Mouse (Mus musculus) bone marrow, adult 2 months (tissue): Measurements from ENCODE around the gene Gm14403.
"Not testable (repeated sequence)": the region's sequence is repeated elsewhere in the genome, so short reads cannot be mapped to it uniquely, and the experiment has no call there.

Experiments
- CTCF ChIP-seq: fragments of 200-500 bp; IDR thresholded peaks from 2 replicates; pipeline ENCODE4 v1.5.1; 2011; ENCODE audit warnings: low read length, control low read depth; ENCODE audit not compliant: control insufficient read depth, insufficient read depth
- POLR2A ChIP-seq: fragments of 200-500 bp; IDR thresholded peaks from 2 replicates; pipeline ENCODE4 v1.6.1; 2011; ENCODE audit warnings: low read depth, mild to moderate bottlenecking, control low read depth, low read length, borderline replicate concordance; ENCODE audit not compliant: control insufficient read depth

DNA sequence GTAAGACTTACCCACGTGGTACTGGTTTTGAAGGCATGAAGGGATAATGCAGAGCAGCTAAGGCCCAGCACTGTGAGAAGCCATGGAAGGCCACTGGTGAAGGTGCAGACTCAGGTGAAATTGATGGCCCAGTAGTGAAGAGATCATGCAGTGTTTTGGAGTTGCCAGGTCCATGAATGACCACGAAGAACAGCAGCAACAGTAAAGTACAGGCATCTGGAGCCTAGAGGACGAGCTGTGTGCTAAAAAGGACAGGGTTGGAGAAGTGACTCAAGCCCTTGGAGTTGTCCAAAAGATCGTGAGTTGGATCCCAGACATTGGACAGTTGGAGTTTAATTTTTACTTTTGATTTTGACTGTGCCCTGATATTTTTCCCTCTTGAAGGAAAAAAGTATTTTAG, 13.4 kb downstream of the Gm14403 start:
- not testable (repeated sequence) for TF ChIP-seq CTCF, POLR2A
